Mouse (Mus musculus): ENCODE data around the gene Baz2b.

Gene Baz2b

GRCm38 (mm10) chr2:60050667-60051460, 158.8 kb downstream of the Baz2b start:
- no peak for DNase-seq (ENCODE audit: low spot score in 2 of 2)

GRCm38 (mm10) chr2:60049889-60050288, 159.8 kb downstream of the Baz2b start:
- no peak for DNase-seq (ENCODE audit: low spot score in 2 of 2)

- DNase-seq (ENCODE audit: low spot score in 2 of 2) = no peak
Observed at GRCm38 (mm10) chr2:60049351-60049750, 160.3 kb downstream of the Baz2b start.

GRCm38 (mm10) chr2:60045995-60046394, 163.6 kb downstream of the Baz2b start:
- no peak for DNase-seq (ENCODE audit: low spot score in 2 of 2)

- DNase-seq (ENCODE audit: low spot score in 2 of 2) = no peak
Observed at GRCm38 (mm10) chr2:60044988-60045387, 164.7 kb downstream of the Baz2b start.

GRCm38 (mm10) chr2:60044540-60044939, 165.1 kb downstream of the Baz2b start:
- DNase-seq (ENCODE audit: low spot score in 2 of 2) = no peak

- no peak for DNase-seq (ENCODE audit: low spot score in 2 of 2)
Observed at GRCm38 (mm10) chr2:60042699-60043098, 166.9 kb downstream of the Baz2b start.

- DNase-seq (ENCODE audit: low spot score in 2 of 2) = no peak
Observed at GRCm38 (mm10) chr2:60041485-60042274, 168.0 kb downstream of the Baz2b start.

GRCm38 (mm10) chr2:60040162-60040561, 169.5 kb downstream of the Baz2b start:
- no peak for DNase-seq (ENCODE audit: low spot score in 2 of 2)

GRCm38 (mm10) chr2:60037011-60037551, 172.6 kb downstream of the Baz2b start:
- DNase-seq (ENCODE audit: low spot score in 2 of 2) = peak in 1 of 2 experiments; percentile 18

- no peak for DNase-seq (ENCODE audit: low spot score in 2 of 2)
Observed at GRCm38 (mm10) chr2:60036361-60036760, 173.3 kb downstream of the Baz2b start.

- DNase-seq (ENCODE audit: low spot score in 2 of 2) = no peak
Observed at GRCm38 (mm10) chr2:60030991-60031390, 178.6 kb downstream of the Baz2b start.

- DNase-seq (ENCODE audit: low spot score in 2 of 2) = no peak
Observed at GRCm38 (mm10) chr2:60029020-60029419, 180.6 kb downstream of the Baz2b start.

- no peak for DNase-seq (ENCODE audit: low spot score in 2 of 2)
Observed at GRCm38 (mm10) chr2:60027166-60027565, 182.5 kb downstream of the Baz2b start.

- DNase-seq (ENCODE audit: low spot score in 2 of 2) = no peak
Observed at GRCm38 (mm10) chr2:60026554-60026953, 183.1 kb downstream of the Baz2b start.

GRCm38 (mm10) chr2:60023777-60024176, 185.9 kb downstream of the Baz2b start:
- no peak for DNase-seq (ENCODE audit: low spot score in 2 of 2)

- DNase-seq (ENCODE audit: low spot score in 2 of 2) = no peak
Observed at GRCm38 (mm10) chr2:60021556-60021955, 188.1 kb downstream of the Baz2b start.

GRCm38 (mm10) chr2:60021138-60021537, 188.5 kb downstream of the Baz2b start:
- DNase-seq (ENCODE audit: low spot score in 2 of 2) = no peak

GRCm38 (mm10) chr2:60019546-60020250, 189.9 kb downstream of the Baz2b start:
- no peak for DNase-seq (ENCODE audit: low spot score in 2 of 2)

- no peak for DNase-seq (ENCODE audit: low spot score in 2 of 2)
Observed at GRCm38 (mm10) chr2:60018875-60019501, 190.7 kb downstream of the Baz2b start.

GRCm38 (mm10) chr2:60011526-60011925, 198.1 kb downstream of the Baz2b start:
- DNase-seq (ENCODE audit: low spot score in 2 of 2) = no peak

GRCm38 (mm10) chr2:60003665-60004045, 206.0 kb downstream of the Baz2b start:
- no peak for DNase-seq (ENCODE audit: low spot score in 2 of 2)

Measured in frontal cortex, postnatal 10 days (tissue).